Mouse (Mus musculus): ENCODE measurements around the gene Alms1.
"Not testable (repeated sequence)": the region's sequence is repeated elsewhere in the genome, so short reads cannot be mapped to it uniquely, and the experiment has no call there.

Alms1 gene

DNA sequence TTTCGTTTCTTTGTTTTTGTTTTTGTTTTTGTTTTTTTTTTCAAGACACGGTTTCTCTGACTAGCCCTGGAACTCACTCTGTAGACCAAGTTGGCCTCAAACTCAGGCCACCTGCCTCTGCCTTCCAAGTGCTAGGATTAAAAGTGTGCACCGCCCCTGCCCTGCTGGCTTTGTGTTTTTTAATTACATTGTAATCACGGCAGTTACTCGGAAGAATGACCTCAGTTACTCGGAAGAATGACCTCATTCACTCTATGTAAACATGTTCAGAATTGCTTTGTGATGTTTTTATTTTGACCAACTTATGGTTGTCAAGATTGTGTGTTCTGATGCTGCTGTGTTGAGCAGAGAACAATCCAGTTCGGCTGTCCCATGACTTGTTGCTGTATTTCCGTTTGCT, 45.8 kb downstream of the Alms1 start:
- ChIA-PET CTCF (interaction anchor here in 1 of 4 experiments (0.6 kb wide), 1 partner anchor 450 kb away, joined by 3 read pairs; no protein-coding TSS in a partner anchor), POLR2A (interaction anchor here in 2 of 4 experiments (0.6 to 1.2 kb wide), 2 partner anchors 12 to 344 kb away, joined by 3 read pairs; no protein-coding TSS in a partner anchor)

DNA sequence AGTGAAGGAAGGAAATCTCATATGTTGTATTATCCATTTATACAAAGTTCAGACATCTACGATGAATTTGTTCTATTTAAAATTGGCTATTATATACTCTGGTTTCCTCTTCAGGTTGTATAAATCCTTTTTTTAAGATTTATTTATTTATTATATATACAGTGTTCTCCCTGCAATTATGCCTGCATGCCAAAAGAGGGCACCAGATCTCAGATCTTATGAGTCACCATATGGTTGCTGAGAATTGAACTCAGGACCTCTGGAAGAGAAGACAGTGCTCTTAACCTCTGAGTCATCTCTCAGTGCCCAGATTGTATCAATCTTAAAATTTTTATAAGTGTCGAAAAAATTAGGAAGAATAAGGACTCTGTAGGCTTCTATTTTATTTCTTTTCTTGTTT, 65.9 kb downstream of the Alms1 start:
- ChIA-PET CTCF (no interaction called here), POLR2A (interaction anchor here in 1 of 4 experiments (0.6 kb wide), 1 partner anchor 431 kb away, joined by 5 read pairs; no protein-coding TSS in a partner anchor)

DNA sequence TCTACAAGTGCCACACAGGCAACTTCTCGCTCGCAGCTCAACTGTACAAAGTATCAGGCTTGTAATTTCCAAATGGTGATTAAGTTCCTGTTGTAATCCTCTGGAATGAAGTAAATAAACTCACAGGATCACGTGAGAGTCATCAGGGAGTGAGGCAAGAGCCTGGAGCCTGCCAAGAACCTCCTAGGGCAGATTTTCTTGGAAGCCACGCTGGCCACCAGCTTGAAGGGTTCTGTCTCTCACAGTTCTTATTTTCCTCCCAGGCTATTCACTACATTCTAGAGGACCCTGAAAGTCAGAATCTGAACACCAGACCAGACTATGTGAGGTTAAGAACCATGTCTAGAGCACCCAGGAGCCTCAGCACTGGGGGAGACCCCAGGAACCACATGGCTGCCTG, 114.6 kb downstream of the Alms1 start:
- POLR2A ChIA-PET, CTCF ChIA-PET: not testable (repeated sequence)

DNA sequence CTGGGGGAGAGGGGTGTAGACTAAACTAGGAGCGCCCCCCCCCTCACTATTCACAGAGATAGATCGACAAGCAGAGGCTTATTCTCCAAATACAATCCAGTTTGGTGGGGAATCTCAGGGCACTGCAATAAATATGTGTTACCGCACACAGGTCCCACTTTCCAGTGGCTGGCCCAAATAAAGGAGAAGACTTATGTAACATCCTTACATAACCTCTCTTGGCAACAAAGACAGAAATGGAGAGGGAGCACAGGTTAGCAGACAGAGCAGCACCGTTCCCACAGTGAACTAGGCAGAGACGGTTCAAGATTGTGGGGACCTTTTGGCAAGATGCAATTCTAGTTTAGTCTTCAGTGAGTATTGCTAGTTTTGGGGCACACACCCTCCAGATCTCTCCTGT, 121.9 kb downstream of the Alms1 start:
- CTCF ChIA-PET, POLR2A ChIA-PET: not testable (repeated sequence)

DNA sequence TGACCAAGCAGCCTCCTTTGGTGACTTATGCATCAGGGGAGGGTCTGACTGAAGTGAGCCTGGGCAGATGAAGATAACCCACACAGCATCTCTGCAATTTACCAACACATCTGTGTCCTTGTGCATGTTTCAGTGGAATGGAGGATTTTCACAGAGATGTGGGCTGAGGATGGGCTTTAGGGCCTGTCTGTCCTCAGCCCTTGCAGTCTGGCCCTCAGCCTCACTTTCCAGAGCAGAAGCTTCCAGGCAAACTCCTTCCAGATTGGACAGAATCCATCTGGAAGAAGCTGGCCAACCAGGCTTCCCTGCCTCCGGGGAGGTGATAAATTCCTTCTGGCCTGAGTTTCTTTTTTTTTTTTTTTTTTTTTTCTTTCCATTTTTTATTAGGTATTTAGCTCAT, 122.3 kb downstream of the Alms1 start:
- CTCF ChIA-PET: interaction anchor here in 1 of 4 experiments (0.6 kb wide), 1 partner anchor 484 kb away, joined by 7 read pairs; no protein-coding TSS in a partner anchor
- POLR2A ChIA-PET: interaction anchor here in 1 of 4 experiments (0.6 kb wide), 1 partner anchor 242 kb away, joined by 3 read pairs; no protein-coding TSS in a partner anchor

DNA sequence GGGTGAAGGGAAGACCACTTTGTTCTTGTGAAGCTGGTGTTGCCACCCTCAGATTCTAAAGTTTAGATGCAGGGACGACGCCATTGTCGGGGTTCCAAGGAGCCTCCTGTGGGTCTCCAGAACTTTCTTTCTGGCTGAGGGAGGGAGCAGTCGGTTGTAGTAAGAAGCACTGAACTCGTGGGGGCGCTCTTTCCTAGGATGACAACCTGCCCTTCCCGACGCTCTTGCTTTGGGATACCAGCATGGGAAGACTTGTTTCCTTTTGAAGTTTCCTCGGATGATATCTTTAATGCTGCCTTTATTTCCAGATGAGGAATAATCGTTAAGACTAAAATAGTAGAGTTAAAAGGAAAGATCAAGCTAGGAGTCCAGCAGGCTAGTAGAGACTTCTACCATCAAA, 125.8 kb downstream of the Alms1 start, which contains the start of gene Nat8f7:
Gene Nat8f7 (minus strand): TSS at position 101 of the 400 bp plus-strand sequence.
- POLR2A ChIA-PET: not testable (repeated sequence)
- CTCF ChIA-PET: interaction anchor here in 1 of 4 experiments (0.7 kb wide), 1 partner anchor 173 kb away, joined by 3 read pairs; no protein-coding TSS in a partner anchor
